Mouse (Mus musculus) kidney, adult 2 months (tissue): ENCODE results near the gene Arid4b.

ENCODE experiments used
- CTCF ChIP-seq: fragments of 200-500 bp; conservative IDR thresholded peaks from 2 replicates; pipeline ENCODE4 v1.5.1; 2011; ENCODE audit warnings: low read depth, mild to moderate bottlenecking, control low read depth, low read length, moderate library complexity, mixed read lengths; ENCODE audit not compliant: insufficient read depth, insufficient read length
- POLR2A ChIP-seq: fragments of 200-500 bp; IDR thresholded peaks from one replicate; pipeline ENCODE4 v1.6.1; 2011; ENCODE audit warnings: low read depth, low read length, control low read depth

- TF ChIP-seq CTCF: no peak
- no peak for TF ChIP-seq POLR2A
These were observed 3.5 kb upstream of the Arid4b start for GRCm38 (mm10) chr13:14059582-14059981.
